Mouse (Mus musculus) testis, adult 2 months (tissue): ENCODE data around the gene Prorsd1.
"Not testable (repeated sequence)": the region's sequence is repeated elsewhere in the genome, so short reads cannot be mapped to it uniquely, and the experiment has no call there.

ENCODE experiments used
- CTCF ChIP-seq: fragments of 200-500 bp; IDR thresholded peaks from 2 replicates; pipeline ENCODE4 v1.5.1; 2012; ENCODE audit warnings: low read depth, mild to moderate bottlenecking, inconsistent platforms, low read length, moderate library complexity; ENCODE audit not compliant: control insufficient read depth, insufficient read depth, insufficient replicate concordance
- POLR2A ChIP-seq: fragments of 200-500 bp; IDR thresholded peaks from 2 replicates; pipeline ENCODE4 v1.6.1; 2012; ENCODE audit warnings: low read depth, mild to moderate bottlenecking, inconsistent platforms, low read length, moderate library complexity; ENCODE audit not compliant: control insufficient read depth

DNA sequence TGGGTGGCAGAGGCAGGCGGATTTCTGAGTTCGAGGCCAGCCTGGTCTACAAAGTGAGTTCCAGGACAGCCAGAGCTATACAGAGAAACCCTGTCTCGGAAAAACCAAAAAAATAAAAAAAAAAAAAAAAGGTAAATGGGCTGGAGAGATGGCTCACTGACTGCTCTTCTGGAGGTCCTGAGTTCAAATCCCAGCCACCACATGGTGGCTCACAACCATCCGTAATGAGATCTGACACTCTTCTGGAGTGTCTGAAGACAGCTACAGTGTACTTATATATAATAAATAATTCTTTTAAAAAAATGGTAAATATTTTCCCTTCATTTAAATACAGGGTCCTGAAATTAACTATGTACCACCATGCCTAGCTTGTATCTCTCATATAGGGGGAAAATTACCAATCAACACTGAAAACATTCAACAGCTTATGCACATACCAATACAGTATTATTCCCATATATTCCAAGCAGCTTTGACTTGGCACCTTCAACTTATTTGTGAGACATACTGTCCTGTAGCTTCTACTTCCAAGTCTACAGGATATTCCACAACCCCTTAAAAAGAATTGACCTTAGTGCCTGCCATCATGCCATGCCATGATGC lies 30.4 kb upstream of the Prorsd1 start:
- not testable (repeated sequence) for TF ChIP-seq POLR2A, CTCF
